Mouse (Mus musculus) c-Kit-positive CD71-positive TER-119-positive erythroid progenitor cells, embryonic 14.5 days (primary cell): ENCODE results near the gene Ptprk.

Experiments used
- DNase-seq: peaks from one replicate; pipeline ENCODE4 v3.0.0-alpha.2; 2013; ENCODE audit warnings: low spot score

The Ptprk gene

GRCm38 (mm10) chr10:28278757-28279156, 204.1 kb downstream of the Ptprk start:
- DNase-seq, result no peak

- DNase-seq, result no peak
These were observed 222.9 kb downstream of the Ptprk start for GRCm38 (mm10) chr10:28297531-28297930.

GRCm38 (mm10) chr10:28299207-28299606, 224.6 kb downstream of the Ptprk start:
- DNase-seq, result no peak

GRCm38 (mm10) chr10:28303856-28304255, 229.2 kb downstream of the Ptprk start:
- no peak for DNase-seq

GRCm38 (mm10) chr10:28304292-28304875, 229.8 kb downstream of the Ptprk start:
- no peak for DNase-seq

- DNase-seq, result no peak
These were observed 231.9 kb downstream of the Ptprk start for GRCm38 (mm10) chr10:28306451-28307086.

- no peak for DNase-seq
These were observed 236.7 kb downstream of the Ptprk start for GRCm38 (mm10) chr10:28311369-28311768.

- no peak for DNase-seq
These were observed 248.4 kb downstream of the Ptprk start for GRCm38 (mm10) chr10:28322995-28323394.

GRCm38 (mm10) chr10:28335232-28335631, 260.6 kb downstream of the Ptprk start:
- no peak for DNase-seq

- DNase-seq, result no peak
These were observed 263.9 kb downstream of the Ptprk start for GRCm38 (mm10) chr10:28338536-28338935.

GRCm38 (mm10) chr10:28345196-28345681, 270.6 kb downstream of the Ptprk start:
- DNase-seq, result no peak

GRCm38 (mm10) chr10:28365291-28365690, 290.7 kb downstream of the Ptprk start:
- no peak for DNase-seq

GRCm38 (mm10) chr10:28366065-28366677, 291.6 kb downstream of the Ptprk start:
- DNase-seq, result no peak

- no peak for DNase-seq
These were observed 295.2 kb downstream of the Ptprk start for GRCm38 (mm10) chr10:28369808-28370207.

GRCm38 (mm10) chr10:28374874-28375273, 300.3 kb downstream of the Ptprk start:
- DNase-seq, result no peak

- DNase-seq, result no peak
These were observed 305.3 kb downstream of the Ptprk start for GRCm38 (mm10) chr10:28379752-28380488.

GRCm38 (mm10) chr10:28387563-28388222, 313.1 kb downstream of the Ptprk start:
- no peak for DNase-seq

GRCm38 (mm10) chr10:28391168-28391567, 316.5 kb downstream of the Ptprk start:
- no peak for DNase-seq

- DNase-seq, result no peak
These were observed 321.2 kb downstream of the Ptprk start for GRCm38 (mm10) chr10:28395610-28396519.

GRCm38 (mm10) chr10:28396520-28396915, 321.9 kb downstream of the Ptprk start:
- no peak for DNase-seq

- DNase-seq, result no peak
These were observed 327.2 kb downstream of the Ptprk start for GRCm38 (mm10) chr10:28401796-28402195.
